Mouse (Mus musculus) cerebellum, adult 2 months (tissue): ENCODE measurements around the gene Hoxa7.

Source experiments
- CTCF ChIP-seq: fragments of 200-500 bp; IDR thresholded peaks from 2 replicates; pipeline ENCODE4 v1.5.1; 2011; ENCODE audit warnings: low read depth, mild to moderate bottlenecking, control low read depth, low read length, moderate library complexity, borderline replicate concordance; ENCODE audit not compliant: insufficient read depth
- POLR2A ChIP-seq: fragments of 200-500 bp; IDR thresholded peaks from 2 replicates; pipeline ENCODE4 v1.6.1; 2011; ENCODE audit warnings: low read length, control low read depth, borderline replicate concordance; ENCODE audit not compliant: insufficient read depth

DNA sequence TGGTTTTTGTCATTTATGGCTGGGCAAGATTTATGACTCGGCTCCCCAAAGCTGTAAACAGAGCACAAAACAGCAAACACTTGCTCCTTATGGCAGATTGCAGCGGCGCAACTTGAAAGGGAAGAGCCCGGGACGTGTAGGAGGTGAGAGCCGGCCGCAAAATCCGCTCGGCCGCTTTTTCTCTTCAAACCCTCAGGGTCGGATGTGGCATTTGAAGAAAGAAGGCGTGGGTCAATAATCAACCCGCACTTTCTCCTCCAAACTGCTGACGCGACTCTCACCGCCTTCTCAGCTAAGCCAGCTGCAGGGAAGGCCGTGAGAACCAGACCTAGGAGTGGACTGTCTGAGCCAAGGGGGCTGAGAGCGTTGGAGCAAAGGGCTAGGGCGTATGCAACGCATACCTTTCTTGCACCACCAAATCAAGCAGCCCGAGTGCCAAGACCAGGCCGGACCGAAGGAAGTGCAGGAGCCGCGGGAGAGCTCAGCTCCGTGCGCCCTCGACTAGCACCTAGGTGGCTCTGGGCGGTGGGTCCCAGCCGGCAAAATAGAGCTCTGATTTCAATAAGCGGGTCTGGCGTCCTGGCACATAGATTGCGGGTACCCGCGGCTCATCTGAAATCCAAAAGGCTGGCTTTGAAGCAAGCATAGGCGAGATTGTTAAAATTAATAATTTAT lies 44.5 kb downstream of the Hoxa7 start, which contains the start of gene 5730596B20Rik:
- TF ChIP-seq CTCF (no peak), POLR2A (no peak)
